Mouse (Mus musculus) ES-E14 (cell line): Measurements from ENCODE around the gene Thsd1. TPM values are rescaled to one million over a fixed set of nuclear protein-coding genes. Genes with fewer than 3 reads are reported as not detected.

Experiments used
- DNase-seq: peaks from one replicate; pipeline ENCODE4 v3.0.0-alpha.2; 2013; ENCODE audit warnings: low read depth, low spot score
- H3K27ac ChIP-seq: 2 replicates; pipeline ENCODE4 v1.5.1; 2012; ENCODE audit warnings: low read depth, mild to moderate bottlenecking, low read length, moderate library complexity, mixed read lengths; ENCODE audit not compliant: poor library complexity, insufficient read depth, severe bottlenecking
- H3K36me3 ChIP-seq: 2 replicates; pipeline ENCODE4 v1.6.1; 2012; ENCODE audit warnings: mild to moderate bottlenecking, low read length, moderate library complexity, mixed read lengths; ENCODE audit not compliant: control insufficient read depth, poor library complexity, insufficient read depth, severe bottlenecking
- H3K4me1 ChIP-seq, 2 experiments: fragments of 150-350 bp in 1 of 2; sonication (generic) in 1 of 2; 2 replicates each; pipeline ENCODE4 v1.6.1; 2012; ENCODE audit warnings: low read length in 2 of 2, mild to moderate bottlenecking in 1 of 2, mixed read lengths in 1 of 2; ENCODE audit not compliant: control insufficient read depth in 2 of 2, insufficient read depth in 2 of 2, poor library complexity in 1 of 2
- H3K4me3 ChIP-seq, 2 experiments: fragments of 150-350 bp in 1 of 2; sonication (generic) in 1 of 2; 2 replicates each; pipeline ENCODE4 v1.5.1; 2012; ENCODE audit warnings: low read length in 2 of 2, low read depth in 1 of 2, mild to moderate bottlenecking in 1 of 2, mixed read lengths in 1 of 2; ENCODE audit not compliant: insufficient read depth in 1 of 2, poor library complexity in 1 of 2, severe bottlenecking in 1 of 2
- H3K9ac ChIP-seq: 2 replicates; pipeline ENCODE4 v1.6.1; 2012; ENCODE audit warnings: low read depth, mild to moderate bottlenecking, low read length, mixed read lengths; ENCODE audit not compliant: poor library complexity, insufficient read depth, severe bottlenecking
- H3K9me3 ChIP-seq: fragments of 150-350 bp; sonication (generic); 2 replicates; pipeline ENCODE4 v1.6.1; 2012; ENCODE audit warnings: low read depth, mild to moderate bottlenecking, low read length; ENCODE audit not compliant: control insufficient read depth, insufficient read depth
- CHD2 ChIP-seq: IDR thresholded peaks from 2 replicates; pipeline ENCODE4 v1.6.1; 2014; ENCODE audit warnings: mild to moderate bottlenecking, low read depth, low read length, inconsistent platforms
- HCFC1 ChIP-seq: IDR thresholded peaks from 2 replicates; pipeline ENCODE4 v1.6.1; 2012; ENCODE audit warnings: low read length, inconsistent platforms, borderline replicate concordance; ENCODE audit not compliant: insufficient read depth
- MAFK ChIP-seq: IDR thresholded peaks from 2 replicates; pipeline ENCODE4 v1.6.1; 2014; ENCODE audit warnings: mild to moderate bottlenecking, low read depth, low read length, inconsistent platforms; ENCODE audit not compliant: insufficient read depth
- ZC3H11A ChIP-seq: IDR thresholded peaks from 2 replicates; pipeline ENCODE4 v1.6.1; 2012; ENCODE audit warnings: low read depth, mild to moderate bottlenecking, inconsistent platforms, low read length, borderline replicate concordance
- ZNF384 ChIP-seq: IDR thresholded peaks from 2 replicates; pipeline ENCODE4 v1.6.1; 2012; ENCODE audit warnings: low read depth, low read length, inconsistent platforms
- in situ Hi-C, 2 experiments: fragments of 600-800 bp; cut with MboI; formaldehyde crosslinking; loops; one replicate each; pipeline ENCODE4 v1.15.1; 2025; ENCODE audit warnings: low sequenced_read_pairs in 2 of 2, inconsistent platforms in 1 of 2; ENCODE audit not compliant: unreplicated experiment in 2 of 2
- total RNA-seq: library from RNA; depleted of rRNA; stranded (reverse); fragments of 300-350 nt; gene quantifications from 2 replicates; pipeline ENCODE4 v1.2.3, GENCODE M21; 2012

Thsd1 gene
- total RNA-seq, 1 experiment = 3.6 TPM

GRCm38 (mm10) chr8:22214826-22215225, 12.3 kb upstream of the Thsd1 start:
- Histone ChIP-seq H3K9me3 (no peaks in the 10 kb centered on the region), H3K4me3 (no peak overlapping the region), H3K27ac (no peak overlapping the region), H3K9ac (no peak overlapping the region), H3K4me1 (no peaks in the 10 kb centered on the region), H3K36me3 (peaks cover 28% of the 10 kb centered on the region)
- in situ Hi-C loops = no loop called here
- DNase-seq = no peak
- no peak for TF ChIP-seq CHD2

DNA sequence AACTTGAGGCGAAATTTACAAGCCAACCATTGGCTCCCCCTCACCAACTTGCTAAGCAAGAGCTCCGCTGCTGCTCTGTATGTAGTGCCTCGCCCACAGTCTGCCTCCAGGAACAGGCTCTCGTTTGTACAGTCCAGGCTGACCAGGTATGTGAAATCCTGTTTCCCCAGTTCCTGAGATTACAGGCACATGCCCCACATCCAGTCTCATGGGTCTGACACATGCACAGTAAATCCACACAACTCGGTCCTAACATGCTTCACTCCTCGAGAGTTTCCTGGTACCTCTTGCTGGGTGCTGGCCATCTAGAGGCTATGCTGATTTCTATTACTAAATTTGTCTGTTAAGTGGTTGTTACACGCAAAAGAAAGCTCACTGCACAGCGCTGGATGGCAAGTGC, 752 bp upstream of the Thsd1 start:
- in situ Hi-C loops = no loop called here
- no peak overlapping the region for H3K9ac ChIP-seq
- no peak overlapping the region for H3K4me3 ChIP-seq
- no peaks in the 10 kb centered on the region for H3K36me3 ChIP-seq
- H3K9me3 ChIP-seq = no peaks in the 10 kb centered on the region
- peaks cover 1 to 5% of the 10 kb centered on the region in 2 experiments; a peak in 3 of 4 replicates for H3K4me1 ChIP-seq
- TF ChIP-seq ZC3H11A = no peak
- TF ChIP-seq CHD2 = no peak
- TF ChIP-seq ZNF384 = no peak
- TF ChIP-seq HCFC1 = no peak
- TF ChIP-seq MAFK = no peak
- H3K27ac ChIP-seq = no peak overlapping the region
- DNase-seq = no peak

- H3K9ac ChIP-seq = no peak overlapping the region; the same call in 1 of the 2 replicates
- peaks cover 1 to 5% of the 10 kb centered on the region in 2 experiments; a peak in 3 of 4 replicates for H3K4me1 ChIP-seq
- H3K27ac ChIP-seq = no peak overlapping the region; the same call in 1 of the 2 replicates
- in situ Hi-C loops = no loop called here
- no peaks in the 10 kb centered on the region for H3K9me3 ChIP-seq
- H3K4me3 ChIP-seq = 0 out of 4 replicates have a peak overlapping the region, but pooled peaks of 1 of the 2 experiments have one; percentile 7
- no peak for DNase-seq
- no peak for TF ChIP-seq HCFC1
- TF ChIP-seq ZC3H11A = no peak
- no peaks in the 10 kb centered on the region for H3K36me3 ChIP-seq
Measured at GRCm38 (mm10) chr8:22228621-22229020, 1.5 kb downstream of the Thsd1 start.

DNA sequence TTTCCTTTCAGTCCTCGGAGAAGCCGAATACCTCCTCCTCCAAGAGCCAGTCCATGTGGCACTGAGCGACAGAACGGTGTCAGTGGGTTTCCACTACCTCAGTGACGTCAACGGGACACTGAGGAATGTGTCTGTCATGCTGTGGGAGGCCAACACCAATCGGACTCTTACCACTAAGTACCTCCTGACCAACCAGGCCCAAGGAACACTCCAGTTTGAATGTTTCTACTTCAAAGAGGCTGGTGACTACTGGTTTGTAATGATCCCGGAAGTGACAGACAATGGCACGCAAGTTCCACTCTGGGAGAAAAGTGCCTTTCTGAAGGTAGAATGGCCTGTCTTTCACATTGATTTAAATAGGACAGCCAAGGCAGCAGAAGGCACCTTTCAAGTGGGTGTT, 15.9 kb downstream of the Thsd1 start:
- Histone ChIP-seq H3K27ac (no peak overlapping the region), H3K9ac (no peak overlapping the region), H3K9me3 (no peaks in the 10 kb centered on the region), H3K4me1 (no peaks in the 10 kb centered on the region), H3K4me3 (no peak overlapping the region), H3K36me3 (peaks cover 2% of the 10 kb centered on the region; the same call in 1 of the 2 replicates)
- no peak for DNase-seq
- in situ Hi-C loops = no loop called here
- no peak for TF ChIP-seq CHD2
- no peak for TF ChIP-seq ZNF384
- no peak for TF ChIP-seq ZC3H11A
- TF ChIP-seq HCFC1 = no peak
- no peak for TF ChIP-seq MAFK

DNA sequence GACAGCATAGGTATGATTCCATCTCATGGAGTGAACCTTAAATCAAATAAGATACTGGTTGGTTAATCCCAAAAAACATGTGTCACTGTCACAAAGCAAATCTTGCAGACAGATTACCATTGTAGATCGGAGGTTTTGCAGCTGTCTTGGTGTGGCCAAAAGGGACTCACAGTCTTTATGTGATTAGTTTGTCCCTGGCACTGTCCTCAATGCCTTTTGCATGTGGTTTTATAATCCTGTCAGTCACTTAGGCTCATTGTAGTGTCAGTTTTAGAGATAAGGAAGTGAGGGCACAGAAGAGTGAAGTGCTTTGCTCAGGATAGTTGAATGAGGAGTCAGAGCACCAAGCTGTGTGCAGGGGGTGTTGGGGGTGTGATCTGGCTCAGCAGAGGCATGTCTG, 18.6 kb downstream of the Thsd1 start:
- H3K4me3 ChIP-seq = no peak overlapping the region
- DNase-seq = no peak
- peaks cover 2% of the 10 kb centered on the region; the same call in 1 of the 2 replicates for H3K36me3 ChIP-seq
- H3K9me3 ChIP-seq = no peaks in the 10 kb centered on the region
- no peak overlapping the region for H3K9ac ChIP-seq
- TF ChIP-seq MAFK (no peak), ZC3H11A (no peak), CHD2 (no peak), ZNF384 (no peak), HCFC1 (no peak)
- H3K4me1 ChIP-seq = no peaks in the 10 kb centered on the region
- H3K27ac ChIP-seq = no peak overlapping the region
- in situ Hi-C loops = no loop called here
